Mouse (Mus musculus) MEL (cell line): ENCODE results near the gene Arhgef1. TPM values are rescaled to one million over a fixed set of nuclear protein-coding genes. Genes with fewer than 3 reads are reported as not detected.
"Not testable (repeated sequence)": the region's sequence is repeated elsewhere in the genome, so short reads cannot be mapped to it uniquely, and the experiment has no call there.

ENCODE experiments used
- DNase-seq: peaks from one replicate; pipeline ENCODE4 v3.0.0; 2011; ENCODE audit warnings: low read depth, low spot score
- H3K27ac ChIP-seq: 2 replicates; pipeline ENCODE4 v1.5.1; 2012; ENCODE audit warnings: low read depth, mild to moderate bottlenecking, control low read depth, low read length, moderate library complexity; ENCODE audit not compliant: control insufficient read depth
- H3K27me3 ChIP-seq, 2 experiments: fragments of 150-350 bp in 1 of 2; sonication (generic) in 1 of 2; 2 replicates each; pipeline ENCODE4 v1.6.1; 2012; ENCODE audit warnings: low read length in 2 of 2, mild to moderate bottlenecking in 2 of 2, improper control_type of control experiment in 1 of 2, moderate library complexity in 1 of 2; ENCODE audit not compliant: insufficient read depth in 2 of 2, control insufficient read depth in 1 of 2
- H3K36me3 ChIP-seq, 2 experiments: 2 replicates each; pipeline ENCODE4 v1.6.1; 2012 to 2014; ENCODE audit warnings: low read length in 2 of 2, improper control_type of control experiment in 1 of 2, inconsistent platforms in 1 of 2, mild to moderate bottlenecking in 1 of 2; ENCODE audit not compliant: insufficient read depth in 2 of 2, control insufficient read depth in 1 of 2
- H3K4me1 ChIP-seq, 2 experiments: fragments of 150-350 bp in 1 of 2; sonication (generic) in 1 of 2; 2 replicates each; pipeline ENCODE4 v1.6.1; 2012; ENCODE audit warnings: low read length in 2 of 2, improper control_type of control experiment in 1 of 2, mild to moderate bottlenecking in 1 of 2; ENCODE audit not compliant: insufficient read depth in 2 of 2, control insufficient read depth in 1 of 2
- H3K4me3 ChIP-seq, 2 experiments: fragments of 150-350 bp in 1 of 2; sonication (generic) in 1 of 2; 2 replicates each; pipeline ENCODE4 v1.5.1; 2012; ENCODE audit warnings: low read depth in 2 of 2, low read length in 2 of 2, mild to moderate bottlenecking in 2 of 2, moderate library complexity in 2 of 2, control low read depth in 1 of 2, improper control_type of control experiment in 1 of 2; ENCODE audit not compliant: control insufficient read depth in 1 of 2, insufficient read depth in 1 of 2
- H3K79me2 ChIP-seq: 2 replicates; pipeline ENCODE4 v1.6.1; 2012; ENCODE audit warnings: mild to moderate bottlenecking, low read length, moderate library complexity; ENCODE audit not compliant: control insufficient read depth, poor library complexity, insufficient read depth
- H3K9ac ChIP-seq: 2 replicates; pipeline ENCODE4 v1.6.1; 2012; ENCODE audit warnings: low read depth, mild to moderate bottlenecking, control low read depth, low read length, moderate library complexity; ENCODE audit not compliant: control insufficient read depth, poor library complexity, severe bottlenecking
- H3K9me3 ChIP-seq: fragments of 150-350 bp; sonication (generic); replicated peaks from 2 replicates; pipeline ENCODE4 v1.6.1; 2012; ENCODE audit warnings: mild to moderate bottlenecking, low read length, improper control_type of control experiment, moderate library complexity; ENCODE audit not compliant: insufficient read depth
- BHLHE40 ChIP-seq: IDR thresholded peaks from 2 replicates; pipeline ENCODE4 v1.6.1; 2012; ENCODE audit warnings: low read depth, mild to moderate bottlenecking, inconsistent platforms, low read length, improper control_type of control experiment, borderline replicate concordance
- CHD2 ChIP-seq: IDR thresholded peaks from 2 replicates; pipeline ENCODE4 v1.6.1; 2011; ENCODE audit warnings: low read length, improper control_type of control experiment
- CTCF ChIP-seq, 3 experiments: IDR thresholded peaks in 2 of 3; conservative IDR thresholded peaks in 1 of 3; 2 replicates each; pipeline ENCODE4 v1.5.1; 2011 to 2012; ENCODE audit warnings: low read length in 3 of 3, low read depth in 2 of 3, mild to moderate bottlenecking in 2 of 3, improper control_type of control experiment in 1 of 3, inconsistent platforms in 1 of 3, mixed read lengths in 1 of 3, moderate library complexity in 1 of 3; ENCODE audit not compliant: control insufficient read depth in 1 of 3, insufficient read depth in 1 of 3, poor library complexity in 1 of 3, severe bottlenecking in 1 of 3
- ELF1 ChIP-seq: IDR thresholded peaks from 2 replicates; pipeline ENCODE4 v1.6.1; 2014; ENCODE audit warnings: low read depth, mild to moderate bottlenecking, inconsistent platforms, low read length, improper control_type of control experiment, moderate library complexity
- EP300 ChIP-seq, 2 experiments: IDR thresholded peaks; 2 replicates each; pipeline ENCODE4 v1.6.1; 2011; ENCODE audit warnings: improper control_type of control experiment in 2 of 2, low read length in 2 of 2, low read depth in 1 of 2, mild to moderate bottlenecking in 1 of 2
- ETS1 ChIP-seq: IDR thresholded peaks from 2 replicates; pipeline ENCODE4 v1.6.1; 2012; ENCODE audit warnings: low read depth, mild to moderate bottlenecking, inconsistent platforms, low read length, improper control_type of control experiment, moderate library complexity
- GATA1 ChIP-seq: IDR thresholded peaks from 2 replicates; pipeline ENCODE4 v1.6.1; 2011; ENCODE audit warnings: low read depth, low read length, improper control_type of control experiment
- MAFK ChIP-seq: IDR thresholded peaks from 2 replicates; pipeline ENCODE4 v1.6.1; 2011; ENCODE audit warnings: low read depth, mild to moderate bottlenecking, low read length, improper control_type of control experiment, borderline replicate concordance
- MAZ ChIP-seq: IDR thresholded peaks from 2 replicates; pipeline ENCODE4 v1.6.1; 2012; ENCODE audit warnings: low read depth, mild to moderate bottlenecking, inconsistent platforms, low read length, improper control_type of control experiment
- MYC ChIP-seq: IDR thresholded peaks from 2 replicates; pipeline ENCODE4 v1.6.1; 2011; ENCODE audit warnings: low read depth, mild to moderate bottlenecking, low read length, improper control_type of control experiment, moderate library complexity
- NELFE ChIP-seq: IDR thresholded peaks from 2 replicates; pipeline ENCODE4 v1.6.1; 2011; ENCODE audit warnings: low read depth, low read length, improper control_type of control experiment
- NRF1 ChIP-seq: IDR thresholded peaks from 2 replicates; pipeline ENCODE4 v1.6.1; 2014; ENCODE audit warnings: low read depth, mild to moderate bottlenecking, inconsistent platforms, low read length, improper control_type of control experiment, moderate library complexity; ENCODE audit not compliant: poor library complexity, insufficient read depth, severe bottlenecking
- POLR2A ChIP-seq, 2 experiments: IDR thresholded peaks; 2 replicates each; pipeline ENCODE4 v1.6.1; 2011 to 2012; ENCODE audit warnings: low read length in 2 of 2, mild to moderate bottlenecking in 2 of 2, control low read depth in 1 of 2, improper control_type of control experiment in 1 of 2, low read depth in 1 of 2, moderate library complexity in 1 of 2; ENCODE audit not compliant: control insufficient read depth in 1 of 2, insufficient read depth in 1 of 2, poor library complexity in 1 of 2
- POLR2AphosphoS2 ChIP-seq: IDR thresholded peaks from 2 replicates; pipeline ENCODE4 v1.6.1; 2011; ENCODE audit warnings: low read length, improper control_type of control experiment
- POLR2AphosphoS5 ChIP-seq: IDR thresholded peaks from 2 replicates; pipeline ENCODE4 v1.6.1; 2012; ENCODE audit warnings: low read depth, borderline replicate concordance, mild to moderate bottlenecking, inconsistent platforms, low read length, moderate library complexity, mixed read lengths
- SIN3A ChIP-seq: IDR thresholded peaks from 2 replicates; pipeline ENCODE4 v1.6.1; 2012; ENCODE audit warnings: low read length, improper control_type of control experiment, inconsistent platforms
- TAL1 ChIP-seq: IDR thresholded peaks from 2 replicates; pipeline ENCODE4 v1.6.1; 2012; ENCODE audit warnings: mild to moderate bottlenecking, inconsistent platforms, low read length, moderate library complexity, mixed read lengths
- TBP ChIP-seq: IDR thresholded peaks from 2 replicates; pipeline ENCODE4 v1.8.0; 2011; ENCODE audit warnings: low read depth, low read length, improper control_type of control experiment
- ZMIZ1 ChIP-seq: IDR thresholded peaks from 2 replicates; pipeline ENCODE4 v1.6.1; 2012; ENCODE audit warnings: low read depth, mild to moderate bottlenecking, inconsistent platforms, low read length, improper control_type of control experiment, moderate library complexity
- ZNF384 ChIP-seq: IDR thresholded peaks from 2 replicates; pipeline ENCODE4 v1.6.1; 2012; ENCODE audit warnings: low read depth, mild to moderate bottlenecking, inconsistent platforms, low read length, improper control_type of control experiment
- polyA plus RNA-seq, 2 experiments: library from polyadenylated mRNA; stranded (reverse) in 1 of 2; unstranded in 1 of 2; fragments of >175 nt in 1 of 2; fragments of >200 nt in 1 of 2; gene quantifications; 2 replicates each; pipeline versions ENCODE4 v1.2.1 to v1.2.4; 2012; ENCODE audit warnings: low replicate concordance in 2 of 2, low read depth in 1 of 2; ENCODE audit not compliant: insufficient read length in 2 of 2, insufficient read depth in 1 of 2, missing spikeins in 1 of 2
- total RNA-seq: library from RNA; depleted of rRNA; stranded (reverse); fragments of 300-350 nt; gene quantifications from 2 replicates; pipeline ENCODE4 v1.2.3, GENCODE M21; 2012

Gene Arhgef1
- total and polyA plus RNA-seq, 3 experiments = 53.3 to 163 TPM; not detected in 1

- H3K27ac ChIP-seq, H3K4me1 ChIP-seq, H3K9ac ChIP-seq, H3K9me3 ChIP-seq, DNase-seq, H3K4me3 ChIP-seq, H3K36me3 ChIP-seq, H3K79me2 ChIP-seq, H3K27me3 ChIP-seq: not testable (repeated sequence)
- 0 out of 2 replicates have a peak, but pooled peaks have one; percentile 10 for TF ChIP-seq ZNF384
These were observed 7.0 kb upstream of the Arhgef1 start for GRCm38 (mm10) chr7:24895749-24896148.

GRCm38 (mm10) chr7:24896269-24896668 is 6.4 kb upstream of the Arhgef1 start:
- peaks cover 0 to 8% of the 10 kb centered on the region in 2 experiments; a peak in 2 of 4 replicates for H3K4me1 ChIP-seq
- TF ChIP-seq BHLHE40 = no peak
- TF ChIP-seq CHD2 = no peak
- no peak for TF ChIP-seq ZMIZ1
- no peak for TF ChIP-seq TAL1
- no peak for TF ChIP-seq MAZ
- TF ChIP-seq ETS1 = no peak
- no peak for TF ChIP-seq GATA1
- no peak for TF ChIP-seq MYC
- TF ChIP-seq ELF1 = no peak
- TF ChIP-seq POLR2A (IDR thresholded peaks at IDR 0.05; ENCODE audit: control insufficient read depth in 1 of 2, insufficient read depth in 1 of 2, low read depth in 1 of 2, low read length in 2 of 2, poor library complexity in 1 of 2) = no peak
- no peak for TF ChIP-seq POLR2AphosphoS2
- no peak for TF ChIP-seq EP300 (IDR thresholded peaks at IDR 0.05; ENCODE audit: low read depth in 1 of 2, low read length in 2 of 2)
- no peak for TF ChIP-seq MAFK
- no peak for TF ChIP-seq TBP
- no peak for TF ChIP-seq NRF1
- TF ChIP-seq POLR2AphosphoS5 = no peak
- no peak for TF ChIP-seq NELFE
- no peak for TF ChIP-seq CTCF (IDR thresholded peaks at IDR 0.05 in 2 of 3, conservative IDR thresholded peaks at IDR 0.05 in 1 of 3; ENCODE audit: control insufficient read depth in 1 of 3, insufficient read depth in 1 of 3, low read depth in 2 of 3, low read length in 3 of 3, poor library complexity in 1 of 3, severe bottlenecking in 1 of 3)
- no peak for TF ChIP-seq SIN3A
- TF ChIP-seq, all 39 proteins: peak for 0
- H3K4me3 ChIP-seq = no peak overlapping the region

More at GRCm38 (mm10) chr7:24896269-24896668, 6.4 kb upstream of the Arhgef1 start:
- no peak overlapping the region for H3K9ac ChIP-seq
- DNase-seq = no peak
- H3K9me3 ChIP-seq = no peaks in the 10 kb centered on the region
- no peaks in the 10 kb centered on the region for H3K27me3 ChIP-seq
- no peaks in the 10 kb centered on the region for H3K79me2 ChIP-seq
- no peak overlapping the region for H3K27ac ChIP-seq
- peaks cover 0 to 3% of the 10 kb centered on the region in 2 experiments; a peak in 2 of 4 replicates for H3K36me3 ChIP-seq
